Mouse (Mus musculus) lung, postnatal 0 days (tissue): ENCODE results near the gene Tmem183a.

Source experiments
- CTCF ChIP-seq: IDR thresholded peaks from 2 replicates; pipeline ENCODE4 v1.5.1; 2016; ENCODE audit warnings: antibody characterized with exemption, mild to moderate bottlenecking
- EP300 ChIP-seq: IDR thresholded peaks from 2 replicates; pipeline ENCODE4 v1.6.1; 2016; ENCODE audit warnings: antibody characterized with exemption, mild to moderate bottlenecking, control low read depth

- no peak for TF ChIP-seq CTCF
- TF ChIP-seq EP300: no peak
Observed at GRCm38 (mm10) chr1:134336958-134337710, 24.6 kb downstream of the Tmem183a start.
